Mouse (Mus musculus) monocyte, adult 59 days (primary cell): ENCODE measurements around the gene St7l. TPM values are rescaled to one million over a fixed set of nuclear protein-coding genes. Genes with fewer than 3 reads are reported as not detected.

Source experiments
- total RNA-seq, 2 experiments: library from RNA; stranded (reverse); gene quantifications; one replicate each; pipeline ENCODE4 v1.2.4; 2023

Gene St7l
- total RNA-seq = 10 to 100 TPM; 22.9 to 29.7 TPM

GRCm38 (mm10) chr3:104863786-104864650 is at the start of gene St7l, which contains the start of gene Capza1:
Gene St7l, plus strand, starts transcription at chr3:104864005.
Gene Capza1, minus strand, starts transcription at chr3:104864505.

DNA sequence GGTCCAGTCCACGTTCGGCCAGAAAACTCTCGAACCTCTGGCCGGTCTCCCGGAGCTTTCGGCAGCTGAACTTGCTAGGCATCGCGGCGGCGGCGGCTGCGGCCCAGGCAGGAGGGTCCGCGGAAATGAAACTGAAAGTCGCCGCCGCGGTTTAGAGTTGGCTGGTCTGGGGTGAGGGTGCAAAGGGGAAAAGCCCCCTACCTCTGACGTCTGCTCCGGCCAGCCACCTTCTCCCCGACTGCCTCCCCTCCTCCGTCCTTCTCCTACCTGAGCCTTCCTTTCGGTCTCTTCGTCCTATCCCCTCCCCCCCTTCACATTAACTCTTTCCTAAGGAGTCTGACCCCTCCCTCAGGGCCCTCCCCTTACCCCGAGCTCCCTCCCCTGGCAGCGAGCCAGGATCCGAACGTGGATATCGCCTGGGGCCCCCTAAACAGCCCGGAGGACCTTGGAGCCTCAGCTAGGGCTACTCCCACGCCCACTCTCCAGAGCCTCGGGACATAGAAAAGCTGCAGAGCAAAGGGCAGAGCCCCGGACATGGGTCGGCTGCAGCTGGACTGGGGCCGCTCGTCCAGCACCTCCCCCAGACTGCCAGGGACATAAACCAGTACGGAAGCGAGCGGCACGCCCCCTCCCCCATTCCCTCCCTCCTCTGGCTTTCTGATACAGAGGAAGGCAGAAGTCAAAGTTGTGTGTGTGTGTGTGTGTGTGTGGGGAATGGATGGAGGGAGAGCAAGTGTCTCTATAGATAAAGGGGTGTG is 45.6 kb upstream of the St7l start, which contains the start of gene Mov10:
Gene Mov10, minus strand, starts transcription at position 573 of the 758 bp plus-strand sequence.

DNA sequence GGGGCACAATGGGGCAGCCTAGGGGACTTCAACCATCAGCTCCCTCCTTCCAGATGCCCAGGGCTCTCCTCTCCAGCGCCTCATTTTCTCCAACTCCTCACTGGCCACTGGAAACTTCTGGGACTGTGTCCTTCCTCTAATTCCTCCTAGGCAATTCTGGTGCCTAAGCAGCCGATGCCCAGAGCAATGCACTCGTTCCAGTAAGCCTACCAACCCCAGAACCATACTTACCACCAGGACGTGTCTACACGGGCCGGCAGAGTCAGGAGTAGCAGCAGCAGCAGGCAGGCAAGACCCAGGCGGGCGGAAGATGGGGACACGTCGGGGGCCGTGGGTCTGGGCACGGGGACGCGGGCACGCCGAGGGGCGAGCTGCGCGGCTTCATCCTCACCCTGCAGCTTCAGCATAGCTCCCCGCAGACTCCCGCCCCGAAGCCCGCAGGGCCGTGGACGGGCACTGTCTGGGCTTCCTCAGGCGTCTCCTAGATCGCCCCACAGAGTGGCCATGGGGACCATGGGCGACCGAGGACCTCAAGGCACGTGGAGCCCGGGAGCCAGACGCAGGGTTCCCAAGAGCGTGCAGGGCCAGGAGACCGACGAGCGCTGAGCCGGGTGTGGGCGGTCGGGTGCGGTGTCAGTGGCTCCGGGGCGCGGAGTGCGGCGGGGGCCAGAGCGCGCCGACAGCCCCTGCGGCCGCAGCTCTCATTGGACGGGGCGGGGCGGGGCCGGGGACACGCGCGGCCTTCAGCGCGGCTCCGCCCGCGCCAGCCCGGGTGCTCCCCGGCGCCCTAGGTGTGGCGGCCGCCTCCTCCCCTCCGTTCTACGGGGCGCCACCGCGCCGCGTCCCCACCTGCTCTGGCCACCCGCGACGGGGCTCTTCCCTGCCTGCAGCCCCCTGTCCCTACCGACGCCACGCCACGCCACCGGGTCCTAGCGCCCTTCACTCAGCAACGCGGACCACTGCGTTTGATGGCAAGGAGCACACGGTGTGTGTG is 97.6 kb downstream of the St7l start, which contains the start of gene Wnt2b:
Gene Wnt2b, minus strand, starts transcription at position 856 of the 994 bp plus-strand sequence.

Other genes with a start within 250 kb of the St7l start
- 1 to 10 TPM; 5.0 to 6.0 TPM for gene Slc16a1, start 225.3 kb upstream of the St7l start, total RNA-seq
- not detected for gene Ppm1j, start 82.9 kb upstream of the St7l start, total RNA-seq
- gene Fam19a3, start 82.2 kb upstream of the St7l start, total RNA-seq = not detected
- 1 to 10 TPM; 7.5 to 7.6 TPM for gene Rhoc, start 75.6 kb upstream of the St7l start, total RNA-seq
- 10 to 100 TPM; 15.4 to 16.9 TPM for gene Mov10, start 45.4 kb upstream of the St7l start, total RNA-seq
- gene Capza1, start 500 bp downstream of the St7l start, total RNA-seq = 100 to 1,000 TPM; 202 TPM
- gene Wnt2b, start 97.9 kb downstream of the St7l start, total RNA-seq = under 1 TPM; 0.21 to 0.97 TPM
- gene Cttnbp2nl, start 189.1 kb downstream of the St7l start, total RNA-seq = 10 to 100 TPM; 15.3 to 17.1 TPM
- not detected for gene 4930564D02Rik, start 202.8 kb downstream of the St7l start, total RNA-seq